ENCODE assay signal across 14 mouse cellular contexts in the genomic region with DNA sequence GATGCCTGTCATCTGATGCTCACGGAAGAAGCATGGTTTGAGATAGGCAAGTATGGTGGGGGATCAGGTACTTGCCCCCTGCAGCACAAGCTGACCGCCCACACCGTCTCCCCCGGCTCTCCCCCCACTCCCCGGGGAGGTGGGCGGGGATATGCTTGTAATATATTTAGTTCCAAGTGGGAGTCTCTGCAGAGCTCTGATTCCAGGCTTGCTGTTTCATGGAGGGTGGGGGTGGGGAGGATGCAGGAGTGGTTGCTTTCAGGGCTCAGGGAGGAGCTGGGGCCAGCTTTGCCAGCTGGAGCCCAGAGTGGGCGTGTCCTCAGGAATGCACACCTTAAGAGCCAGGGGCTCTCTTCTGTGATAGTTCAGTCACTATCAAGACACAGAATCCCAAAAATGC. TPM values are rescaled to one million over a fixed set of nuclear protein-coding genes. Genes with fewer than 3 reads are reported as not detected.
A peak's percentile ranks its signal among the peaks of the same experiment; 100 is the strongest.
DNase-seq lines count a peak whose midpoint lies in the region; ATAC-seq and TF ChIP-seq lines count a peak whose summit lies in the region.
"Had no signal": no experiment of that assay in that cellular context is flagged by ENCODE, and none has a peak within 500 bp of the region (broad histone marks: within the 10 kb centered on the region; RNA-seq: fewer than 3 reads in every experiment).

No protein-coding gene starts in this region.

- peak overlapping the region; percentile 29 for H3K4me2 ChIP-seq in kidney, embryonic 15.5 days
- H3K4me2 ChIP-seq in midbrain, embryonic 11.5 days = no peak overlapping the region
- peak overlapping the region; percentile 51 for H3K4me2 ChIP-seq in heart, embryonic 13.5 days
- H3K4me2 ChIP-seq: embryonic facial prominence, embryonic 15.5 days; hindbrain, embryonic 12.5 days; limb, embryonic 15.5 days had no signal

- H3K4me1 ChIP-seq in kidney, embryonic 15.5 days = peaks cover 62% of the 10 kb centered on the region
- H3K4me1 ChIP-seq in midbrain, embryonic 10.5 days = peaks cover 26% of the 10 kb centered on the region
- peaks cover 14% of the 10 kb centered on the region for H3K4me1 ChIP-seq in midbrain, embryonic 11.5 days (ENCODE audit: control insufficient read depth, insufficient read depth, low read length)
- peaks cover 29% of the 10 kb centered on the region for H3K4me1 ChIP-seq in heart, embryonic 13.5 days
- peaks cover 41% of the 10 kb centered on the region for H3K4me1 ChIP-seq in olfactory bulb, adult 2 months (ENCODE audit: control insufficient read depth, insufficient read depth, low read length)

- no peaks in the 10 kb centered on the region for H3K27me3 ChIP-seq in kidney, embryonic 15.5 days
- peaks cover 33% of the 10 kb centered on the region for H3K27me3 ChIP-seq in midbrain, embryonic 10.5 days (ENCODE audit: low read depth, poor library complexity, severe bottlenecking)
- peaks cover 2% of the 10 kb centered on the region; the same call in 1 of the 2 replicates for H3K27me3 ChIP-seq in midbrain, embryonic 11.5 days (ENCODE audit: control insufficient read depth, insufficient read depth, low read length)
- peaks cover 57% of the 10 kb centered on the region for H3K27me3 ChIP-seq in heart, embryonic 13.5 days (replicated peaks)

- TF ChIP-seq CTCF in olfactory bulb, adult 2 months (IDR thresholded peaks at IDR 0.05; ENCODE audit: insufficient read depth, low read depth, low read length) = no peak

- H3K27ac ChIP-seq in kidney, embryonic 15.5 days = peak overlapping the region; percentile 68
- H3K27ac ChIP-seq in midbrain, embryonic 10.5 days (replicated peaks) = 0 out of 2 replicates have a peak overlapping the region, but pooled peaks have one; percentile 24
- no peak overlapping the region for H3K27ac ChIP-seq in midbrain, embryonic 11.5 days (ENCODE audit: low read depth, low read length)
- 0 out of 2 replicates have a peak overlapping the region, but pooled peaks have one; percentile 7 for H3K27ac ChIP-seq in heart, embryonic 13.5 days (replicated peaks)
- peak overlapping the region; percentile 57 for H3K27ac ChIP-seq in olfactory bulb, adult 2 months (ENCODE audit: insufficient read depth, low read depth, low read length)
- H3K27ac ChIP-seq: embryonic facial prominence, embryonic 15.5 days; hindbrain, embryonic 12.5 days; limb, embryonic 15.5 days; macrophage had no signal

- WGBS in kidney, embryonic 15.5 days = 5% methylated on average over 7 of the region's 7 CpGs
- 24% methylated on average over 7 of the region's 7 CpGs for WGBS in midbrain, embryonic 10.5 days
- 15% methylated on average over 7 of the region's 7 CpGs for WGBS in midbrain, embryonic 11.5 days
- WGBS in heart, embryonic 13.5 days = 5% methylated on average over 7 of the region's 7 CpGs
- WGBS in olfactory bulb, adult 2 months = 13% methylated on average over 7 of the region's 7 CpGs

- DNase-seq in kidney, adult 11 months = no peak
- no peak for DNase-seq in midbrain, embryonic 10.5 days (ENCODE audit: low spot score)
- DNase-seq in midbrain, embryonic 11.5 days (ENCODE audit: low spot score, missing footprints) = no peak
- DNase-seq in thymus, postnatal 25 days = no peak
- DNase-seq: cerebellum, adult 9-11 months had no signal

- ATAC-seq in kidney, embryonic 15.5 days (replicated peaks; ENCODE audit: low FRiP score) = no peak; the same call in 1 of the 2 replicates
- no peak for ATAC-seq in midbrain, embryonic 11.5 days (ENCODE audit: low FRiP score)
- no peak for ATAC-seq in heart, embryonic 13.5 days (ENCODE audit: extremely low read depth, insufficient number of reproducible peaks, low FRiP score, low TSS enrichment)
- ATAC-seq in granulocyte monocyte progenitor cell, adult 5-6 weeks (replicated peaks; ENCODE audit: poor library complexity, severe bottlenecking) = no peak
- ATAC-seq: CD4-positive, CD25-positive, alpha-beta regulatory T cell, adult 4 months had no signal

- TF ChIP-seq POLR2A in olfactory bulb, adult 2 months (IDR thresholded peaks at IDR 0.05; ENCODE audit: insufficient read depth, low read depth, low read length) = no peak

- H3K36me3 ChIP-seq in kidney, embryonic 15.5 days = no peaks in the 10 kb centered on the region
- H3K36me3 ChIP-seq in midbrain, embryonic 10.5 days = no peaks in the 10 kb centered on the region
- H3K36me3 ChIP-seq in midbrain, embryonic 11.5 days (ENCODE audit: control insufficient read depth, insufficient read depth, low read length) = no peaks in the 10 kb centered on the region
- H3K36me3 ChIP-seq in heart, embryonic 13.5 days = no peaks in the 10 kb centered on the region
- H3K36me3 ChIP-seq: embryonic facial prominence, embryonic 15.5 days; hindbrain, embryonic 12.5 days; limb, embryonic 15.5 days had no signal

- no peak overlapping the region for H3K4me3 ChIP-seq in kidney, embryonic 15.5 days (replicated peaks)
- H3K4me3 ChIP-seq in midbrain, embryonic 10.5 days = no peak overlapping the region
- no peak overlapping the region for H3K4me3 ChIP-seq in midbrain, embryonic 11.5 days (ENCODE audit: low read depth, low read length)
- H3K4me3 ChIP-seq in heart, embryonic 13.5 days = 0 out of 2 replicates have a peak overlapping the region, but pooled peaks have one; percentile 8
- H3K4me3 ChIP-seq in olfactory bulb, adult 2 months (ENCODE audit: insufficient read depth, low read depth, low read length) = no peak overlapping the region
- H3K4me3 ChIP-seq: embryonic facial prominence, embryonic 15.5 days; hindbrain, embryonic 12.5 days; limb, embryonic 15.5 days had no signal

- H3K9me3 ChIP-seq in kidney, embryonic 15.5 days (replicated peaks) = no peaks in the 10 kb centered on the region
- no peaks in the 10 kb centered on the region for H3K9me3 ChIP-seq in midbrain, embryonic 10.5 days (replicated peaks)
- no peaks in the 10 kb centered on the region for H3K9me3 ChIP-seq in midbrain, embryonic 11.5 days (ENCODE audit: control insufficient read depth, low read length)
- no peaks in the 10 kb centered on the region for H3K9me3 ChIP-seq in heart, embryonic 13.5 days
- H3K9me3 ChIP-seq: embryonic facial prominence, embryonic 15.5 days; hindbrain, embryonic 12.5 days; limb, embryonic 15.5 days had no signal

- no peak overlapping the region for H3K9ac ChIP-seq in kidney, embryonic 15.5 days
- H3K9ac ChIP-seq in midbrain, embryonic 11.5 days (ENCODE audit: low read length) = no peak overlapping the region
- H3K9ac ChIP-seq in heart, embryonic 13.5 days = no peak overlapping the region
- H3K9ac ChIP-seq: embryonic facial prominence, embryonic 15.5 days; hindbrain, embryonic 12.5 days; limb, embryonic 15.5 days had no signal

RNA-seq across cellular contexts. Expression of gene Camk2n1, which starts 15.0 kb away (rescaled TPM):
- 7.6 and 8.3 TPM in 2 replicates for polyA plus RNA-seq in kidney, embryonic 15.5 days (2015; fragmentation: Nextera tagmentation; extraction: Ambion mirVana)
- 3.3 and 3.9 TPM in 2 replicates for polyA plus RNA-seq in midbrain, embryonic 10.5 days (2016; fragmentation: Nextera tagmentation; extraction: Ambion mirVana)
- 6.0 and 6.1 TPM in 2 replicates for polyA plus RNA-seq in midbrain, embryonic 11.5 days (2014; fragmentation: Nextera tagmentation; extraction: Ambion mirVana)
- 1.0 and 1.1 TPM in 2 replicates for polyA plus RNA-seq in heart, embryonic 13.5 days (2015; fragmentation: Nextera tagmentation; extraction: Ambion mirVana)
- polyA plus RNA-seq in olfactory bulb, adult 2 months (2012; ENCODE audit: insufficient read depth, insufficient read length, low replicate concordance, missing spikeins) = 114 and 206 TPM in 2 replicates
- not detected in 2 replicates for total RNA-seq in granulocyte monocyte progenitor cell, adult 5-6 weeks (2014; fragmentation: Nextera tagmentation)
- total RNA-seq in granulocyte monocyte progenitor cell, adult 5-6 weeks (2017) = not detected in 2 replicates
- polyA plus RNA-seq: macrophage had no signal

RNA-seq across cellular contexts. Expression of gene Mul1, which starts 34.6 kb away (rescaled TPM):
- 21.6 and 23.8 TPM in 2 replicates for polyA plus RNA-seq in kidney, embryonic 15.5 days (2015; fragmentation: Nextera tagmentation; extraction: Ambion mirVana)
- polyA plus RNA-seq in midbrain, embryonic 10.5 days (2016; fragmentation: Nextera tagmentation; extraction: Ambion mirVana) = 19.2 and 22.3 TPM in 2 replicates
- polyA plus RNA-seq in midbrain, embryonic 11.5 days (2014; fragmentation: Nextera tagmentation; extraction: Ambion mirVana) = 17.9 and 18.5 TPM in 2 replicates
- 21.3 and 22.8 TPM in 2 replicates for polyA plus RNA-seq in heart, embryonic 13.5 days (2015; fragmentation: Nextera tagmentation; extraction: Ambion mirVana)
- polyA plus RNA-seq in olfactory bulb, adult 2 months (2012; ENCODE audit: insufficient read depth, insufficient read length, low replicate concordance, missing spikeins) = not detected in 2 replicates
- 7.4 and 10.1 TPM in 2 replicates for total RNA-seq in granulocyte monocyte progenitor cell, adult 5-6 weeks (2014; fragmentation: Nextera tagmentation)
- total RNA-seq in granulocyte monocyte progenitor cell, adult 5-6 weeks (2017) = 7.6 and 8.7 TPM in 2 replicates

Comparison
In these comparisons a context has a peak if more than half of its experiments do, and no peak if none do; other contexts are left out.
1. RNA of gene Camk2n1, which starts 15.0 kb away (polyA plus RNA-seq): 114 to 206 TPM in olfactory bulb, adult 2 months; 7.6 to 8.3 TPM in kidney, embryonic 15.5 days, 6.0 to 6.1 TPM in midbrain, embryonic 11.5 days, 3.3 to 3.9 TPM in midbrain, embryonic 10.5 days and 1.0 to 1.1 TPM in heart, embryonic 13.5 days; every median in the first group is over 10 times any median in the second.